Mouse (Mus musculus) colon, adult 2 months (tissue): ENCODE results near the gene Neurl1a. TPM values are rescaled to one million over a fixed set of nuclear protein-coding genes. Genes with fewer than 3 reads are reported as not detected.

Experiments
- polyA plus RNA-seq: library from polyadenylated mRNA; depleted of rRNA; stranded (reverse); fragments of >200 nt; gene quantifications from 2 replicates; pipeline ENCODE4 v1.2.3, GENCODE M21; 2012; rRNA removed

Gene Neurl1a
- polyA plus RNA-seq = 14.5 and 17.8 TPM in 2 replicates

GRCm38 (mm10) chr19:47178431-47179271 lies at the start of gene Neurl1a:
Gene Neurl1a, plus strand, starts transcription at chr19:47178820.

DNA sequence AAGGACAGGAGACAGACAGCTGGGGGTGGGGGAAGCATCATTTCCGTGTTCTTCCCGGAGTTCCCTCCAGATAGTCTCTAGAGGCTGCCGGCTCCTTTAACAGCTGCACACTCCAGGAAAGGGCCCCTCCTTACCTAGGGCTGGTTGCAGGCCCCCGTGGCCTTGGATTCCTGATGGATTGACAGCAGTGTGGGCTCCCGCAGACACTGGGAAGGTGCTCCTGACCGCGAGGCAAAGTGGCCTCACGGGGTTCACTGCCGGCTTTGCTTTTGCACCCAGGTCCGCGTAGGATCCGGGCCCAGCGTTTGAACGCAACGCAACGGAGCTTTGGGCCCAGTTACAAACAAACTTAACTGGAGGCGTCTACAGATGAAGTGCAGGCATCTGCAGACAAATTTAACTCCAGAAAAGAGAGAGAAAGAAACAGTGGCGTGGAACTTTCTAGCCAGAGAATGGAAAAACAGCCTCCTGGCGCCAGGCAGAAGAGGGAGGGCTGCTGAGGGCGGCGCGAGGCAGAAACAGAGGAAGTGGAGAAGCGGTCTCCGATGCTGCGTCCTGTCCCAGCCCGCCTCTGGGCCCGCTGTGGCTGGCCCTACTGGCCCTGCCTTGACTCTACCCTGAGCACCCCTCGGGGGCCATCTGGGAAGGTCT lies 40.7 kb upstream of the Neurl1a start, which contains the start of gene Calhm2:
Calhm2 (minus strand) TSS at position 524 of the 651 bp plus-strand sequence.

DNA sequence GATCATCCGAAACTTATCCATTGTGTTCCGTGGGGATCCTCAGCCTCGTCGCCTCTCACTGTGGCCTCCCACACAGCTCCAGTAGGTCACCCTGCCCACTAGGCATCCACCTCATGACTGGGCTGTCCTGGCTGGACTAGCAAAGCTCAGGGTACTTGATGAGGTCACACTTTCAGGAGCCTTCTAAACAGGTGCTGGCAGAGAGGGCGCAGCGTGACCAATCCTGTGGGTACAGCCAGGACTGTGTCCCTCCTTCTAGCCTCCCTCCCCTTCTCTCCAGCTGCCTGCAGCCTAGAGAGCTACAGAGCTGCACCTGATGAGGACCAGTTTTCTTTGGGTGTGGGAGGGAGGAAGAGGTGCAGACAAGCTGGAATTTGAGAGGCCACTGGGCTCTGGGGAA lies 34.5 kb upstream of the Neurl1a start, which contains the start of gene Calhm1:
Calhm1 (minus strand) TSS at position 101 of the 400 bp plus-strand sequence.

DNA sequence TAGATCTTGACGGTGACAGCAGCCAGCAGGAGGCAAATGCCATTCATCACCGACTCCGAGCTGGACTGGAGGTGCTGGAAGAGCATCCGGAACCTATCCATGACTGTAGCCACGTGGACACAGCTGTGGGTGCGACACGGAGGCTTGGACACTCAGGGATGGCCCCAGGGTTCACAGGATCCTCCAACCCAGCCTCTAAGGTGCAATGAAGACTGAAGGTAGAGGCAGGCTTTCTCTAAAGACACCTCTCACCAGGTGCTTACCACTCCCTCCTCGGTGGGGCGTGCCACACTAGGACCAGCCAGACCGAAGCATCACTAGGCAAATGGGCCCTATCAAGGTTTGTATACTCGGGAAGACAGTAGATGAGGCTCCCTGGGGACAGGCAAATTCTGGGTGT lies 21.0 kb upstream of the Neurl1a start, which contains the start of gene Calhm3:
Calhm3 (minus strand) TSS at position 101 of the 400 bp plus-strand sequence.

Other genes starting within 250 kb of the Neurl1a start
- 1.3 and 1.5 TPM in 2 replicates for gene Ina, start 164.1 kb upstream of the Neurl1a start, polyA plus RNA-seq
- 7.6 and 8.1 TPM in 2 replicates for gene Nt5c2, start 163.7 kb upstream of the Neurl1a start, polyA plus RNA-seq
- 7.9 and 8.2 TPM in 2 replicates for gene Pcgf6, start 127.9 kb upstream of the Neurl1a start, polyA plus RNA-seq
- 2.3 and 2.7 TPM in 2 replicates for gene Taf5, start 111.1 kb upstream of the Neurl1a start, polyA plus RNA-seq
- 48.7 and 58.3 TPM in 2 replicates for gene Usmg5, start 88.2 kb upstream of the Neurl1a start, polyA plus RNA-seq
- gene Pdcd11, start 88.1 kb upstream of the Neurl1a start, polyA plus RNA-seq = 5.8 and 6.8 TPM in 2 replicates
- gene Calhm2, start 40.5 kb upstream of the Neurl1a start, polyA plus RNA-seq = 10.7 and 12.1 TPM in 2 replicates
- not detected in 2 replicates for gene Calhm1, start 34.6 kb upstream of the Neurl1a start, polyA plus RNA-seq
- gene Calhm3, start 21.1 kb upstream of the Neurl1a start, polyA plus RNA-seq = not detected in 2 replicates